Mouse (Mus musculus) bone marrow macrophage, adult 2 months (primary cell): ENCODE results near the gene Tmtc2.

Experiments used
- CTCF ChIP-seq: IDR thresholded peaks from 2 replicates; pipeline ENCODE4 v1.5.1; 2012; ENCODE audit warnings: low read depth, mild to moderate bottlenecking, low read length, moderate library complexity
- POLR2A ChIP-seq: IDR thresholded peaks from 2 replicates; pipeline ENCODE4 v1.6.1; 2012; ENCODE audit warnings: mild to moderate bottlenecking, low read depth, low read length, borderline replicate concordance

DNA sequence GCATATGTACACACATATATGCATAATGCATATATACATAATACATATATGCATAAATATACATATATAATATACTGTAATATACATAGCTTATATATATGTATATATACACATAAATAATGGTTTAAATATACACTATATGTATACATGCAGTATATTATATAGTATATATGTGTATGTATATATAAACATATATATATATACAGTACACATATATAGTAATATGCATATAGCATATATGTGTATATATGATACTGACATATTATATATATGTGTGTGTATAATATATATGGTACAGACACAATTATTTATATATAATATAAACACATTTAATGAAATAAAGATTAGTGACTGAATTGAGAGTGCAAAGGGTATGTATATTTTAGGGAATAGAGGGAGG, 420.5 kb downstream of the Tmtc2 start:
- TF ChIP-seq POLR2A, result no peak
- no peak for TF ChIP-seq CTCF
